Mouse (Mus musculus) heart, embryonic 11.5 days (tissue): ENCODE data around the gene Twf2. TPM values are rescaled to one million over a fixed set of nuclear protein-coding genes. Genes with fewer than 3 reads are reported as not detected.
A peak's percentile ranks its signal among the peaks of the same experiment; 100 is the strongest.

Experiments
- ATAC-seq: fragments of 200-750 bp; cut with Nextera tagmentation; replicated peaks from 2 replicates; pipeline ENCODE4 v1.8.0; 2017; ENCODE audit warnings: moderate library complexity; ENCODE audit not compliant: insufficient number of reproducible peaks, low FRiP score, low TSS enrichment
- H3K27ac ChIP-seq: fragments of 300-500 bp; sonication (generic); 2 replicates; pipeline ENCODE4 v1.5.1; 2014; ENCODE audit warnings: mild to moderate bottlenecking, low read depth, low read length
- H3K27me3 ChIP-seq: fragments of 300-500 bp; sonication (generic); 2 replicates; pipeline ENCODE4 v1.6.1; 2014; ENCODE audit warnings: mild to moderate bottlenecking, low read length, mixed read lengths; ENCODE audit not compliant: control insufficient read depth, insufficient read depth
- H3K36me3 ChIP-seq: fragments of 300-500 bp; sonication (generic); 2 replicates; pipeline ENCODE4 v1.6.1; 2014; ENCODE audit warnings: mild to moderate bottlenecking, low read length, moderate library complexity, mixed read lengths; ENCODE audit not compliant: control insufficient read depth, insufficient read depth
- H3K4me1 ChIP-seq: fragments of 300-500 bp; sonication (generic); 2 replicates; pipeline ENCODE4 v1.6.1; 2014; ENCODE audit warnings: low read length; ENCODE audit not compliant: control insufficient read depth, insufficient read depth
- H3K4me2 ChIP-seq: fragments of 300-500 bp; sonication (generic); 2 replicates; pipeline ENCODE4 v1.6.1; 2014; ENCODE audit warnings: mild to moderate bottlenecking, moderate library complexity
- H3K4me3 ChIP-seq: fragments of 300-500 bp; sonication (generic); 2 replicates; pipeline ENCODE4 v1.5.1; 2014; ENCODE audit warnings: low read depth, low read length
- H3K9ac ChIP-seq: fragments of 300-500 bp; sonication (generic); 2 replicates; pipeline ENCODE4 v1.6.1; 2014; ENCODE audit warnings: mild to moderate bottlenecking, low read depth, low read length, moderate library complexity
- H3K9me3 ChIP-seq: fragments of 300-500 bp; sonication (generic); replicated peaks from 2 replicates; pipeline ENCODE4 v1.6.1; 2016; ENCODE audit warnings: low read length; ENCODE audit not compliant: control insufficient read depth
- WGBS: fragments of 180-500 bp; shearing (Covaris S2); extraction: QIAGEN DNeasy Blood & Tissue Kit; methylation state at CpG from one replicate; pipeline ENCODE4 v1.1.7; 2014; ENCODE audit not compliant: insufficient replicate concordance; 5-methylcytosine and 5-hydroxymethylcytosine counted together
- polyA plus RNA-seq: library from polyadenylated mRNA; unstranded; fragments of >200 nt; fragmentation: Nextera tagmentation; extraction: Ambion mirVana; gene quantifications from 2 replicates; pipeline ENCODE4 v1.2.1, GENCODE M21; 2014

Gene Twf2
- polyA plus RNA-seq, 1 experiment from 2014 or later: 55.6 TPM

- 48% methylated on average over 9 of the region's 9 CpGs for WGBS
- H3K4me2 ChIP-seq: peak overlapping the region; percentile 48
- peak overlapping the region; percentile 0; the same call in 1 of the 2 replicates for H3K27ac ChIP-seq
- peak overlapping the region; percentile 16; the same call in 1 of the 2 replicates for H3K4me3 ChIP-seq
- no peaks in the 10 kb centered on the region for H3K9me3 ChIP-seq
- no peak for ATAC-seq
- no peaks in the 10 kb centered on the region for H3K27me3 ChIP-seq
- H3K36me3 ChIP-seq: peaks cover 19% of the 10 kb centered on the region
- H3K4me1 ChIP-seq: peaks cover 14% of the 10 kb centered on the region; the same call in 1 of the 2 replicates
- H3K9ac ChIP-seq: peak overlapping the region; percentile 24
Observed at GRCm38 (mm10) chr9:106210853-106211609, 8.1 kb downstream of the Twf2 start.

GRCm38 (mm10) chr9:106211680-106212593, 9.0 kb downstream of the Twf2 start:
- peaks cover 10% of the 10 kb centered on the region; the same call in 1 of the 2 replicates for H3K4me1 ChIP-seq
- 20% methylated on average over 37 of the region's 37 CpGs for WGBS

DNA sequence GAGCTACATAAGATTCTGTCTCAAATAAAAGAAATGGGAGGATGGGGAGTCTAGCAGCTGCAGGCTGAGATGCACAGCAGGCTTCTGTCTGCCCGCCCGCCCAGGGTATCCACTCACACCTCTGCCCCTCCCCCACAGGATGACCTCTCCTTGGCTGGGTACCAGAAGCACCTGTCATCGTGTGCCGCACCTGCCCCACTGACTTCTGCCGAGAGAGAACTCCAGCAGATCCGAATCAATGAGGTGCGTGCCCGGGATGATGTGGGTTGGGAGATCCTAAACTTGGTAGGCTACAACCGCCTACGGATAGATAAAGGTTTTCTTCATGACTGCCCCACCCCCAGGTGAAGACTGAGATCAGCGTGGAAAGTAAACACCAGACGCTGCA, 9.7 kb downstream of the Twf2 start:
- H3K4me3 ChIP-seq: no peak overlapping the region
- no peak overlapping the region for H3K27ac ChIP-seq
- no peaks in the 10 kb centered on the region for H3K9me3 ChIP-seq
- H3K4me2 ChIP-seq: peak overlapping the region; percentile 48; the same call in 1 of the 2 replicates
- peaks cover 10% of the 10 kb centered on the region; the same call in 1 of the 2 replicates for H3K4me1 ChIP-seq
- peaks cover 19% of the 10 kb centered on the region for H3K36me3 ChIP-seq
- H3K9ac ChIP-seq: no peak overlapping the region
- ATAC-seq: no peak
- WGBS: 78% methylated on average over 12 of the region's 12 CpGs
- no peaks in the 10 kb centered on the region for H3K27me3 ChIP-seq

More at GRCm38 (mm10) chr9:106211680-106212593, 9.0 kb downstream of the Twf2 start:
- Histone ChIP-seq H3K27ac (peak overlapping the region; percentile 0; the same call in 1 of the 2 replicates), H3K9me3 (no peaks in the 10 kb centered on the region), H3K4me3 (peak overlapping the region; percentile 16), H3K9ac (peak overlapping the region; percentile 24), H3K4me2 (peak overlapping the region; percentile 48), H3K36me3 (peaks cover 19% of the 10 kb centered on the region), H3K27me3 (no peaks in the 10 kb centered on the region)
- ATAC-seq: peak; percentile 37; the same call in 1 of the 2 replicates

DNA sequence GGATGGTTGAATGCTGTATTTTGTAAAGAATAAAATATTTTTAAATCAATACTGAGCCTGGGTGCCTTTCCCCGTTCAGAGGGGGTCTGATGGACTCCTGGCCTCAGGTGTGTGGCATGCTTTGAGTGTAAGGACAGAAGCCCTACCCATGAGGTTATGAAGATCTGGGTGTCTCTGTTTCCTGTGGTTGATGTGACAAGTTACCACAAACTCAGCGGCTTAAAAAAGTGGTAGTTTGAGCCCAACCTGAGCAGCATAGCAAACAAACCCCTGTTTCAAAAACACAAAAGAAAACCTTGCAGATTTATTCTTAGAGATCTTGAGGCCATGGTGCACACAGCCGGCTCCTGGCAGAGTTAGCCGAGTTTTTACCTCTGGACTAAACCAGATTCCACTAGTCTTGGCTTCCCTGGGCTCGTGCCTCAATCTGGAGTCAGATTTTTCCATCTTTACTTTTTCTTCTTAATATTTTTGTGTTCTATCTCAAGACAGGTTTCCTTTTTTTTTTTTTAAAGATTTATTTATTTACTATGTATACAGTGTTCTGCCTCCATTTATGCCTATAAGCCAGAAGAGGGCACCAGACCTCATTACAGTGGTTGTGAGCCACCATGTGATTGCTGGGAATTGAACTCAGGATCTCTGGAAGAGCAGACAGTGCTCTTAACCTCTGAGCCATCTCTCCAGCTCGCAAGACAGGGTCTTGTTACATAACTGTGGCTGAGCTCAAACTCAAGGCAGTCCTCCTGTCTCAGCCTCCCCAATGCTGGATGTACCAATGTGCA, 12.6 kb downstream of the Twf2 start:
- H3K4me2 ChIP-seq: no peak overlapping the region
- WGBS: 76% methylated on average over 6 of the region's 6 CpGs
- H3K27me3 ChIP-seq: no peaks in the 10 kb centered on the region
- no peak overlapping the region for H3K4me3 ChIP-seq
- H3K4me1 ChIP-seq: peaks cover 10% of the 10 kb centered on the region; the same call in 1 of the 2 replicates
- H3K27ac ChIP-seq: no peak overlapping the region
- H3K9ac ChIP-seq: no peak overlapping the region
- peaks cover 15% of the 10 kb centered on the region for H3K36me3 ChIP-seq
- H3K9me3 ChIP-seq: no peaks in the 10 kb centered on the region
- no peak for ATAC-seq

DNA sequence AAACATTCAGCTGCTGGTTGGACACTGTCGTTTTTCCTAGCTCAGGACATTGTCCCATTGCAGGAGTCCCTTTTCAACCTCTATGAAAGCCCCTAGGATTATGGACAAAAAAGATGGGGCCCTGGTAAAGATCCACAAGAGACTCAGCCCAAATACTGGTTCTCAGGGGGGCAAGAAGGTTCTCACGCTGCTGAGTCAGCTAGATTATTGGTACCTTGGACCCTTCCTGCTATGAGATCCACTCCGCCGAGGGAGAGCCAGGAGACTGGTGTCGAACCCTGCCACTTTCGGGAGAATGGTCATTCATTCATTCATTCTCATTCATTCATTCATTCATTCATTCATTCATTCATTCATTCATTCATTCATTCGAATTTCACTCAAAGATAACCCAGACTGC, 14.1 kb downstream of the Twf2 start:
- H3K9me3 ChIP-seq: no peaks in the 10 kb centered on the region
- H3K4me2 ChIP-seq: no peak overlapping the region
- no peak overlapping the region for H3K4me3 ChIP-seq
- H3K27ac ChIP-seq: no peak overlapping the region
- no peak for ATAC-seq
- no peaks in the 10 kb centered on the region for H3K27me3 ChIP-seq
- 87% methylated on average over 7 of the region's 7 CpGs for WGBS
- no peak overlapping the region for H3K9ac ChIP-seq
- peaks cover 15% of the 10 kb centered on the region for H3K36me3 ChIP-seq
- peaks cover 5% of the 10 kb centered on the region; the same call in 1 of the 2 replicates for H3K4me1 ChIP-seq

DNA sequence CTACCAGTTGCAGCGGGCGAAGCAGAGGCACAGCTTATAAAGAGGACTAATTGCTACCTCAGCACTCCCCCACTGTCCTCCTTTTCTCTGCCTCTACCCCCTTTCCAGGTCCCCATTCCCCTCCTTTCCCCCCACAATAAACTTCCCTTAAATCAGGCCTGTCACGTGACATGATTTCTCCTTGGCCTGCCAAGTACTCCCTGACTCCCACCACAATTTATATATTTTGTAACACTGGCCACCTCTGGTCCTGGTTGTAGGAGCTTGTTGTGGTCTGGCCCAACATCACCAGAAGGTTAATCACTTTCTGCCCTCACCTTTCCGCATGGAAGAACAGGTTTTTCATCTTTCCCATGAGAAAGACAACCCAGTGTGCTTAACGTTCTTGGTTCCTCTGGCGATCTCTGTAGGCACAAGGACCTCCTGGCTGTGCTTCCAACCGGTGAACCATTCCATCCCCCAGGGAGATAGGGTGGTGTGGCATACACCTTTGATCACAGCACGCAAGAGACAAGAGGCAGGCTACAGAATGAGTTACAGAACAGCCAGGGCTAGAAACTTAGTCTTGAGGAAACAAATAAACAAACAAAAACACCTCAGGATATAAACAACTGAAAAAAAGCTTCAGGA, 18.1 kb downstream of the Twf2 start:
- Histone ChIP-seq H3K9me3 (no peaks in the 10 kb centered on the region), H3K4me1 (peaks cover 5% of the 10 kb centered on the region), H3K9ac (no peak overlapping the region), H3K4me2 (no peak overlapping the region), H3K27me3 (peaks cover 24% of the 10 kb centered on the region), H3K4me3 (no peak overlapping the region), H3K36me3 (no peaks in the 10 kb centered on the region), H3K27ac (no peak overlapping the region)
- WGBS: 65% methylated on average over 8 of the region's 8 CpGs
- ATAC-seq: no peak

GRCm38 (mm10) chr9:106222261-106222851, 19.4 kb downstream of the Twf2 start, which contains the start of gene Tlr9:
TSS of gene Tlr9 (plus strand) at chr9:106222598.
- peaks cover 24% of the 10 kb centered on the region for H3K27me3 ChIP-seq
- H3K4me1 ChIP-seq: peaks cover 5% of the 10 kb centered on the region
- no peak for ATAC-seq
- no peaks in the 10 kb centered on the region for H3K9me3 ChIP-seq
- H3K9ac ChIP-seq: no peak within 1 kb of the TSS
- WGBS: 57% methylated on average over 4 of the region's 4 CpGs
- no peaks in the 10 kb centered on the region for H3K36me3 ChIP-seq
- H3K4me2 ChIP-seq: no peak within 1 kb of the TSS
- no peak within 1 kb of the TSS for H3K27ac ChIP-seq
- H3K4me3 ChIP-seq: no peak within 1 kb of the TSS
